Comparison of ENCODE assay signal across 18 mouse cellular contexts in the genomic region with DNA sequence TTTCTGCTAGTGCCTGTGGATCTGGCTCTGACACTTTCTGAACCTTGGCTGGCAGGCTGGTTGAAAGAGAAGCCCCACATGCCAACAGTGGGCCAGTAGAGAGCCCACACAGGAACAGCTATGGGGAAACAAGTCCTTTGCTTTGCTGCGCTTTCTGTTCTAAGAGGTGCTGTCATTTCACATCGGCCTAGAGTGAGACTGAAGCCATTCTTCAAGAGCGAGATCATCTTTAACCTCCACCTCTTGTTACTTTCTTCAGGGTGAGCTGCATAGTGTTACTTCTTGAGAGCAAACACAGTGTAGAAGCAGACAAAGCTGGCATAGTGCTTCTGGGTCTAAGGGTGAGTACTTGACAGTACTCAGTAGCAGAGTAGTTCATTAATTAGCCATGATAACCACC.
A peak's percentile ranks its signal among the peaks of the same experiment; 100 is the strongest.
DNase-seq lines count a peak whose midpoint lies in the region; ATAC-seq and TF ChIP-seq lines count a peak whose summit lies in the region.
"Had no signal": no experiment of that assay in that cellular context is flagged by ENCODE, and none has a peak within 500 bp of the region (broad histone marks: within the 10 kb centered on the region; RNA-seq: fewer than 3 reads in every experiment).

No protein-coding gene starts in this region.

- no peaks in the 10 kb centered on the region for H3K9me3 ChIP-seq in heart, embryonic 13.5 days
- no peaks in the 10 kb centered on the region for H3K9me3 ChIP-seq in lung, postnatal 0 days (ENCODE audit: low read length)
- H3K9me3 ChIP-seq: hindbrain, embryonic 15.5 days had no signal

- no peak for ATAC-seq in heart, embryonic 13.5 days (ENCODE audit: extremely low read depth, insufficient number of reproducible peaks, low FRiP score, low TSS enrichment)
- 0 out of 2 replicates have a peak, but pooled peaks have one; percentile 21 for ATAC-seq in lung, postnatal 0 days
- ATAC-seq in frontal cortex, adult (ENCODE audit: low TSS enrichment): no peak
- ATAC-seq: midbrain, embryonic 16.5 days had no signal

- no peak for TF ChIP-seq EP300 in lung, postnatal 0 days (IDR thresholded peaks at IDR 0.05)

- H3K9ac ChIP-seq in heart, embryonic 13.5 days: no peak overlapping the region
- no peak overlapping the region for H3K9ac ChIP-seq in lung, postnatal 0 days (replicated peaks; ENCODE audit: low read depth)
- H3K9ac ChIP-seq: hindbrain, embryonic 15.5 days had no signal

- no peak overlapping the region for H3K4me2 ChIP-seq in heart, embryonic 13.5 days
- H3K4me2 ChIP-seq in lung, postnatal 0 days (replicated peaks; ENCODE audit: low read depth, low read length): no peak overlapping the region
- H3K4me2 ChIP-seq: hindbrain, embryonic 15.5 days had no signal

- no peak overlapping the region for H3K4me3 ChIP-seq in heart, embryonic 13.5 days
- H3K4me3 ChIP-seq in lung, postnatal 0 days (ENCODE audit: low read depth, low read length): no peak overlapping the region
- H3K4me3 ChIP-seq: hindbrain, embryonic 15.5 days had no signal

- intact Hi-C loops in heart, postnatal 10 days (cut with DNase I): no loop called here

- 28% methylated on average over 3 of the region's 3 CpGs for WGBS in heart, embryonic 13.5 days
- WGBS in lung, postnatal 0 days: 33% methylated on average over 3 of the region's 3 CpGs

- no peak for TF ChIP-seq CTCF in lung, postnatal 0 days (IDR thresholded peaks at IDR 0.05)

- H3K36me3 ChIP-seq in heart, embryonic 13.5 days: no peaks in the 10 kb centered on the region
- no peaks in the 10 kb centered on the region for H3K36me3 ChIP-seq in lung, postnatal 0 days (ENCODE audit: insufficient read depth, low read length)
- H3K36me3 ChIP-seq: hindbrain, embryonic 15.5 days had no signal

- peaks cover 37% of the 10 kb centered on the region for H3K4me1 ChIP-seq in heart, embryonic 13.5 days
- H3K4me1 ChIP-seq in lung, postnatal 0 days (ENCODE audit: insufficient read depth, low read depth, low read length): peaks cover 8% of the 10 kb centered on the region; the same call in 1 of the 2 replicates
- H3K4me1 ChIP-seq: hindbrain, embryonic 15.5 days had no signal

- peak overlapping the region; percentile 62 for H3K27ac ChIP-seq in heart, embryonic 13.5 days (replicated peaks)
- H3K27ac ChIP-seq in lung, postnatal 0 days (ENCODE audit: low read length): no peak overlapping the region; the same call in 1 of the 2 replicates
- H3K27ac ChIP-seq: hindbrain, embryonic 15.5 days had no signal

- H3K27me3 ChIP-seq in heart, embryonic 13.5 days (replicated peaks): no peaks in the 10 kb centered on the region
- H3K27me3 ChIP-seq in lung, postnatal 0 days (replicated peaks; ENCODE audit: insufficient read depth, low read length): no peaks in the 10 kb centered on the region
- H3K27me3 ChIP-seq: hindbrain, embryonic 15.5 days had no signal

- DNase-seq in embryo, embryonic 10.5 days (ENCODE audit: low spot score): peak; percentile 25
- DNase-seq in embryo, embryonic 11 days: no peak
- DNase-seq in heart, postnatal 10 days: no peak
- DNase-seq in lung, postnatal 0 days (ENCODE audit: low spot score): no peak
- DNase-seq in lung, postnatal 14 days: no peak
- no peak for DNase-seq in cerebellum, postnatal 36 days
- DNase-seq: adrenal gland, adult 8-10 months; cerebellum, postnatal 10 days; gastrocnemius, postnatal 36 days; heart, postnatal 14 days; kidney, adult 2 months; kidney, postnatal 25 days; retina, postnatal 1 day; thymus, adult 18-20 months had no signal
